Mouse (Mus musculus): ENCODE data around the gene Ndufb7. TPM values are rescaled to one million over a fixed set of nuclear protein-coding genes. Genes with fewer than 3 reads are reported as not detected.
A peak's percentile ranks its signal among the peaks of the same experiment; 100 is the strongest.

The Ndufb7 gene
- polyA plus RNA-seq, 1 experiment from 2014 or later: 339 TPM

DNA sequence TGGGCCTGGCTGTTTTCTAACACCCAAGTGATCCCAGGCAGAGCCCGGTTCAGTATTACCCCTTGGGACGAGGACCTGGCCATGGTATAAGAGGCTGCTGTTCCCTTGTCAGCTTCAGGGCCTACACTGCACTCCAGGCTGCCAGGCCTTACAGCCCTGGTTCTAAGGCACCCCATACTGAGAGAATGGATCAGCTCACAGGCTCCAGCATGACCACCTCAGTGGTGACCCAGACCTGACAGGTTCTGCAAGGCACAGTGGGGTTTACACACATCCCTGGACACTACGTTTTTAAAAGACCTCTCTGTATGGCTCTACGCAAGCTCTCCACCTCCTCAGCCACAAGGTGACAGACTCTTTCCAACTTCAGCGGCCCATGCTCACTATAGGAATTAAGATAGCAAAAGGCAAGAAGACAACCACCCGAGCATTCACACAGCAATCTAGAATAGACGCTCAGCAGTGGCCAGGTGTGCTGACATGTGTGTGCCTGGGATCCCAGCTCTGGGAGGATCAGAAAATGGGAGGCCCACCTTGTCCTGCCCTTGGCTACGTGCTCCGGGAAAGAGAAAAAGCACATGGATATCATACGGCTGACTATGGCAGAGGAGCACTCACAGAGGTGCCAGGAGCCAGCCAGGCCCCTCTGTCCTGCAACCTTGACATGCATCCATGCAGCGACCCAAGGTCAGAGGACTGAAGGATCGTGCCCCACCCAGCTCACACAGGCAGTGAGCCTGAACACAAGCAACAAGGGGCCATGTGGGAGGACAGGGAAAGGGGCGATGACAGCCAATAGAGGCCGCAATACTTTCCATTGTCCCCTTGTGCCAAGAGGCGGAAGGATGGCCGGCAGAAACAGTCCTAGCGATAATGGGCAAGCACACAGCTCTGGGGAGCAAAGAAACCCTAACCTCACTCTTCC, 11.9 kb downstream of the Ndufb7 start:
- ATAC-seq (replicated peaks; ENCODE audit: low FRiP score) (no peak), DNase-seq (ENCODE audit: low spot score) (peak; percentile 48)
- H3K9ac ChIP-seq (ENCODE audit: low read length): no peak overlapping the region
- no peaks in the 10 kb centered on the region for H3K36me3 ChIP-seq (ENCODE audit: control insufficient read depth, insufficient read depth, low read length)
- H3K27ac ChIP-seq (ENCODE audit: low read depth, low read length): no peak overlapping the region
- 79% methylated on average over 17 of the region's 17 CpGs for whole genome bisulfite sequencing
- no peak overlapping the region for H3K4me3 ChIP-seq (ENCODE audit: low read depth, low read length)
- no peaks in the 10 kb centered on the region for H3K9me3 ChIP-seq (ENCODE audit: control insufficient read depth, low read length)
- H3K4me2 ChIP-seq (ENCODE audit: low read depth, low read length, severe bottlenecking): no peak overlapping the region
- no peaks in the 10 kb centered on the region for H3K27me3 ChIP-seq (ENCODE audit: control insufficient read depth, insufficient read depth, low read length)
- H3K4me1 ChIP-seq (replicated peaks; ENCODE audit: control insufficient read depth, insufficient read depth, low read length): 0 out of 2 replicates have a peak, but pooled peaks cover 4% of the 10 kb centered on the region

DNA sequence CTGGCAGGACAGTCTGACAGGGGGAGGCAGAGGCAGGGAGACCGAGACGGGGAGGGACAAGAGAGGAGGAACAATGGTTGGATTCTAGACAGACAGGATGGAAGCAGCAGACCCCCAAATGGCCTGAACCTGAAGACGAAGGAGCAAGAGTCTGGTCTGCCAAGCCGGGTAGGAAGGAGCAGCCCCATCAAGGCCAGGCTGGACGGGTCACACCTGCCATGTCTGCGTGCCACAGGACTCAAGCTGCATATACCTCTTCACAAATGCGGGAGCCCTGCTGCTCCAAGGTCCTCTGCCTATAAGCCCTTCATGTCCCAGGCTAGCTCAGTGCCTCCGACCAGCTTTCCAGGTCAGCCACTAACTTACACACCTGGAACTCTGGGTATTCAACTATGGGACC, 13.2 kb downstream of the Ndufb7 start:
- Histone ChIP-seq H3K27me3 (ENCODE audit: control insufficient read depth, insufficient read depth, low read length) (no peaks in the 10 kb centered on the region), H3K9ac (ENCODE audit: low read length) (no peak overlapping the region), H3K4me1 (replicated peaks; ENCODE audit: control insufficient read depth, insufficient read depth, low read length) (0 out of 2 replicates have a peak, but pooled peaks cover 4% of the 10 kb centered on the region), H3K36me3 (ENCODE audit: control insufficient read depth, insufficient read depth, low read length) (no peaks in the 10 kb centered on the region), H3K27ac (ENCODE audit: low read depth, low read length) (no peak overlapping the region), H3K4me3 (ENCODE audit: low read depth, low read length) (no peak overlapping the region), H3K4me2 (ENCODE audit: low read depth, low read length, severe bottlenecking) (no peak overlapping the region), H3K9me3 (ENCODE audit: control insufficient read depth, low read length) (no peaks in the 10 kb centered on the region)
- 91% methylated on average over 8 of the region's 8 CpGs for WGBS
- DNase-seq (ENCODE audit: low spot score) (peak; percentile 50), ATAC-seq (replicated peaks; ENCODE audit: low FRiP score) (no peak)

DNA sequence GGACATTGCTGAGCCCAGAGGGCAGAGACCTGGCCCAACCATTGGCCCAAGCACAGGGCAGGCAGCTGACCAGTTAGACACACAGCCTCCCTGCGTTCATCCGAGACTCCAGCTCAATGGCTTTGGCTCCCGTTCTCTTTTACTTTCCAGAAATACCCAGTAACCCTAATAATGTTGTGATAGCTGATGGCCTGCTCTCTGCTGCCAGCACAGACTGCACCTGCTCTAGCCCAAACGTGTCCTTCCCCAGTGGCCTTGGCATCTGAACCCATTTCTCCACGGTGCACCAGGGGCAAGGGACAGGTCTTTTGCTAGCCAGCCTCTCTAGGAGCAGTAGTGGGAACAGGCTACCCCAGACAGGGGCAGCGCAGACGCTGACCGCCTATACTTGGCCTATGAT, 14.4 kb downstream of the Ndufb7 start:
- Histone ChIP-seq H3K4me1 (replicated peaks; ENCODE audit: control insufficient read depth, insufficient read depth, low read length) (0 out of 2 replicates have a peak, but pooled peaks cover 4% of the 10 kb centered on the region), H3K36me3 (ENCODE audit: control insufficient read depth, insufficient read depth, low read length) (no peaks in the 10 kb centered on the region), H3K4me3 (ENCODE audit: low read depth, low read length) (no peak overlapping the region), H3K4me2 (ENCODE audit: low read depth, low read length, severe bottlenecking) (no peak overlapping the region), H3K27me3 (ENCODE audit: control insufficient read depth, insufficient read depth, low read length) (no peaks in the 10 kb centered on the region), H3K27ac (ENCODE audit: low read depth, low read length) (no peak overlapping the region), H3K9ac (ENCODE audit: low read length) (no peak overlapping the region), H3K9me3 (ENCODE audit: control insufficient read depth, low read length) (no peaks in the 10 kb centered on the region)
- DNase-seq (ENCODE audit: low spot score) (no peak), ATAC-seq (replicated peaks; ENCODE audit: low FRiP score) (no peak)
- 92% methylated on average over 8 of the region's 8 CpGs for WGBS

DNA sequence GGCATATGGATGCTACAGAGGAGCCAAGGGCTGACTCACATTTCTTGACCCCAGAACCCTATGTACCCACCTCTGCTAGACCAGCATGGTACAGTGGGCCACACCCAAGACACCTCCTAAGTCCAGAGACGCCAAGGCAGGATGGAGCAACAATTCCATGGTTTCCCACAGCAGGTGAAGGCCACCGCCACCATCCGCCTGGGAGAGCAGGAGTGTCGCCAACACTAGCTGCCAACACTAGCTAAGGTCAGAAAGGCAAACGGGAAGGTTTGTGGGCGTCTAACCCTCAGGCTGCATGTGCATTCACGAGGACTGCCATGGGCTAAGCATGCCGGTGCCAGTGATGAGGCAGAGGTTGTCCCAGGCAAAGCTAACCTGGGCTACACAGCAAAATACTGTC, 15.8 kb downstream of the Ndufb7 start:
- Histone ChIP-seq H3K4me2 (ENCODE audit: low read depth, low read length, severe bottlenecking) (no peak overlapping the region), H3K36me3 (ENCODE audit: control insufficient read depth, insufficient read depth, low read length) (no peaks in the 10 kb centered on the region; the same call in 1 of the 2 replicates), H3K27ac (ENCODE audit: low read depth, low read length) (no peak overlapping the region), H3K4me1 (replicated peaks; ENCODE audit: control insufficient read depth, insufficient read depth, low read length) (0 out of 2 replicates have a peak, but pooled peaks cover 4% of the 10 kb centered on the region), H3K27me3 (ENCODE audit: control insufficient read depth, insufficient read depth, low read length) (no peaks in the 10 kb centered on the region), H3K9me3 (ENCODE audit: control insufficient read depth, low read length) (no peaks in the 10 kb centered on the region), H3K9ac (ENCODE audit: low read length) (no peak overlapping the region), H3K4me3 (ENCODE audit: low read depth, low read length) (no peak overlapping the region)
- ATAC-seq (replicated peaks; ENCODE audit: low FRiP score) (no peak), DNase-seq (ENCODE audit: low spot score) (no peak)
- WGBS: 91% methylated on average over 8 of the region's 8 CpGs

DNA sequence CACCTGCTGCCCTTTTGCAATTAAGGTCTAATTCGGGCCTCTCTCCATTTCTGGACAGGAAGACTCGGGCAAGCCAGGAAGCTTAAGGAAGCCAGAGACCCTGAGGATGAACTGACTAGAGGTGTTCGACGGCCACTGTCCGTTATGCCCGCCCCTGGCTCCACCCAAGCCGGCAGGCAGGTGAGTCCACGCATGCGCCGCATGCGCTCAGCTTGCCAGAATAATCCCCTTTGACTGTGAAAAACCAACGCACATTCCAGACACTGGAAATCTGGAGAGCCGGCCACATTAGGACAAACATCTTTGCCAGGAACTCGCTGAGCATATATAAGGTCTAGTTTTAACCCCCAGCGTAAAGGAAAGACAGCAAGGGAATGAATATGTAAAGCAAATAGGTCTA, 16.8 kb downstream of the Ndufb7 start:
- ATAC-seq (replicated peaks; ENCODE audit: low FRiP score): no peak
- H3K27me3 ChIP-seq (ENCODE audit: control insufficient read depth, insufficient read depth, low read length): no peaks in the 10 kb centered on the region

DNA sequence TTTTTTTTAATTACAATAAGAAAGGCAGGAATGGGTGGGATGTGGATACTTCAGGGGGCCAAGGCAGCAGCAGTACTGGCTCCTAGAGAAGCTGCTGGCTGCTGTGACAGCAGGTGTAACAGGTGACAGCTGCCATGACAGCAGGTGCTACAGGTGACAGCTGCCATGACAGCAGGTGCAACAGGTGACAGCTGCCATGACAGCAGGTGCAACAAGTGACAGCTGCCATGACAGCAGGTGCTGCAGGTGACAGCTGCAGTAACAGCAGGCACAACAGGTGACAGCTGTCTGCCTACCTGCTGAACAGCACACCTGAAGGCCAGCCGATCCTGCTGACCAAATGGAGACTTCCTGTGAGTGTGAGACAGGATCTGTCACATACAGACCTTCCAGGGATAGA, 18.3 kb downstream of the Ndufb7 start:
- WGBS: 95% methylated on average over 1 of the region's 1 CpGs
- Histone ChIP-seq H3K36me3 (ENCODE audit: control insufficient read depth, insufficient read depth, low read length) (no peaks in the 10 kb centered on the region; the same call in 1 of the 2 replicates), H3K27ac (ENCODE audit: low read depth, low read length) (no peak overlapping the region)

More for the DNA sequence above, 16.8 kb downstream of the Ndufb7 start:
- Histone ChIP-seq H3K4me3 (ENCODE audit: low read depth, low read length) (no peak overlapping the region), H3K4me2 (ENCODE audit: low read depth, low read length, severe bottlenecking) (no peak overlapping the region), H3K4me1 (replicated peaks; ENCODE audit: control insufficient read depth, insufficient read depth, low read length) (0 out of 2 replicates have a peak, but pooled peaks cover 2% of the 10 kb centered on the region), H3K27ac (ENCODE audit: low read depth, low read length) (no peak overlapping the region), H3K9me3 (ENCODE audit: control insufficient read depth, low read length) (no peaks in the 10 kb centered on the region), H3K9ac (ENCODE audit: low read length) (no peak overlapping the region), H3K36me3 (ENCODE audit: control insufficient read depth, insufficient read depth, low read length) (no peaks in the 10 kb centered on the region; the same call in 1 of the 2 replicates)
- no peak for DNase-seq (ENCODE audit: low spot score)
- 89% methylated on average over 15 of the region's 15 CpGs for WGBS

DNA sequence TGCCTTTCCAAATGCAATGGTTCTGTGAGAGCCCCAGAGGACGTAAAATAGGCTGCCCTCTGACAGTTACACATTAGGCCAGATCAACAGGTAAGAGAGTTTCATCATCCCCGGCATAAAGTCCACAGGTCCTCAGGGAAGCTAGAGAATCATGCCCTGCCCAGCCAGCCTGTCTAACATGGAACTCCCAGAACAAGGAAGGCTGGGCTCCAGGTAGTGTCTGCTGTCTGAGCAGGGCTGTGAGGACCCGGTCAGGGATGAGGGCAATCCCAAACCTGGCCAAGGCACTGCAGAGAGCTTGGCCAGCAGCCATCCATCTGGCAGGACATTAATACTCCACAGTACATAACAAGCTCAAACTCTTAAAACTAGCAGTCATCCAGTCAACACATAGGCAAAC, 18.9 kb downstream of the Ndufb7 start:
- no peak overlapping the region for H3K4me3 ChIP-seq (ENCODE audit: low read depth, low read length)
- WGBS: 84% methylated on average over 3 of the region's 3 CpGs
- no peak overlapping the region for H3K27ac ChIP-seq (ENCODE audit: low read depth, low read length)
- no peaks in the 10 kb centered on the region for H3K4me1 ChIP-seq (replicated peaks; ENCODE audit: control insufficient read depth, insufficient read depth, low read length)
- ATAC-seq (replicated peaks; ENCODE audit: low FRiP score): no peak
- no peak overlapping the region for H3K4me2 ChIP-seq (ENCODE audit: low read depth, low read length, severe bottlenecking)
- H3K36me3 ChIP-seq (ENCODE audit: control insufficient read depth, insufficient read depth, low read length): no peaks in the 10 kb centered on the region; the same call in 1 of the 2 replicates
- H3K9ac ChIP-seq (ENCODE audit: low read length): no peak overlapping the region
- H3K27me3 ChIP-seq (ENCODE audit: control insufficient read depth, insufficient read depth, low read length): no peaks in the 10 kb centered on the region
- no peaks in the 10 kb centered on the region for H3K9me3 ChIP-seq (ENCODE audit: control insufficient read depth, low read length)
- no peak for DNase-seq (ENCODE audit: low spot score)

More for the DNA sequence above, 18.3 kb downstream of the Ndufb7 start:
- no peaks in the 10 kb centered on the region for H3K27me3 ChIP-seq (ENCODE audit: control insufficient read depth, insufficient read depth, low read length)
- H3K4me2 ChIP-seq (ENCODE audit: low read depth, low read length, severe bottlenecking): no peak overlapping the region
- H3K9ac ChIP-seq (ENCODE audit: low read length): no peak overlapping the region
- no peaks in the 10 kb centered on the region for H3K4me1 ChIP-seq (replicated peaks; ENCODE audit: control insufficient read depth, insufficient read depth, low read length)
- H3K4me3 ChIP-seq (ENCODE audit: low read depth, low read length): no peak overlapping the region
- ATAC-seq (replicated peaks; ENCODE audit: low FRiP score): no peak
- DNase-seq (ENCODE audit: low spot score): no peak
- no peaks in the 10 kb centered on the region for H3K9me3 ChIP-seq (ENCODE audit: control insufficient read depth, low read length)

DNA sequence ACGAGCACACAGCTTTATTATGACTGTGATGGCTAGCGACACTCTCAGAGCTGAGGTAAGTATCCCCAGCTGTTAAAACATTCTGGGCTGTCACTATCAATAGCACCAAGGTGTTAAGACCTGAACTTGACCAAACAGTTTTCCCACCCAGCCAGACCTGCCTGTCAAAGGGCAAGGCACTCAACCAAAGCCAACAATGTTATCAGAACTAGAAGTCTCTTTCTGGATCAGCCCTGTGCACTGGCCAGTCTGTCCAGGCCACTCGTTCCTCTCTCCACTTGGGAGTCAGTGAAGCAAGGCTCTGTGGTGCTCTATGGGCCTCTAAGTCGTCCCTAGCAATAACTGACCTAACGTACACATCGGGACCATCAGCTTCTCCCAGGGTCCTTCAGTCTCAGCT, 21.2 kb downstream of the Ndufb7 start:
- H3K27ac ChIP-seq (ENCODE audit: low read depth, low read length): no peak overlapping the region
- no peaks in the 10 kb centered on the region for H3K9me3 ChIP-seq (ENCODE audit: control insufficient read depth, low read length)
- H3K4me2 ChIP-seq (ENCODE audit: low read depth, low read length, severe bottlenecking): no peak overlapping the region
- no peak overlapping the region for H3K9ac ChIP-seq (ENCODE audit: low read length)
- H3K4me1 ChIP-seq (replicated peaks; ENCODE audit: control insufficient read depth, insufficient read depth, low read length): peaks cover 3% of the 10 kb centered on the region; the same call in 1 of the 2 replicates
- 83% methylated on average over 6 of the region's 6 CpGs for WGBS
- DNase-seq (ENCODE audit: low spot score): no peak
- no peaks in the 10 kb centered on the region for H3K27me3 ChIP-seq (ENCODE audit: control insufficient read depth, insufficient read depth, low read length)
- H3K36me3 ChIP-seq (ENCODE audit: control insufficient read depth, insufficient read depth, low read length): no peaks in the 10 kb centered on the region; the same call in 1 of the 2 replicates
- no peak for ATAC-seq (replicated peaks; ENCODE audit: low FRiP score)
- H3K4me3 ChIP-seq (ENCODE audit: low read depth, low read length): no peak overlapping the region

All from forebrain, embryonic 11.5 days (tissue).